Comparison of ENCODE assay signal across 14 mouse cellular contexts in genomic region chr12:98268441-98269369, GRCm38 (mm10). TPM values are rescaled to one million over a fixed set of nuclear protein-coding genes. Genes with fewer than 3 reads are reported as not detected.
A peak's percentile ranks its signal among the peaks of the same experiment; 100 is the strongest.
DNase-seq lines count a peak whose midpoint lies in the region; ATAC-seq lines count a peak whose summit lies in the region.
"Had no signal": no experiment of that assay in that cellular context is flagged by ENCODE, and none has a peak within 500 bp of the region (broad histone marks: within the 10 kb centered on the region; RNA-seq: fewer than 3 reads in every experiment).

Gene Gpr65 (plus strand): TSS chr12:98268635.

- no peak within 1 kb of the TSS for H3K4me2 ChIP-seq in heart, embryonic 16.5 days (ENCODE audit: low read depth, low read length)
- no peak within 1 kb of the TSS for H3K4me2 ChIP-seq in kidney, embryonic 15.5 days

- H3K9me3 ChIP-seq in heart, embryonic 16.5 days (replicated peaks; ENCODE audit: control insufficient read depth, low read length): no peaks in the 10 kb centered on the region
- H3K9me3 ChIP-seq in kidney, embryonic 15.5 days (replicated peaks): no peaks in the 10 kb centered on the region
- H3K9me3 ChIP-seq: limb, embryonic 13.5 days; midbrain, embryonic 10.5 days had no signal

- H3K36me3 ChIP-seq in heart, embryonic 16.5 days (ENCODE audit: control insufficient read depth, insufficient read depth): no peaks in the 10 kb centered on the region
- no peaks in the 10 kb centered on the region for H3K36me3 ChIP-seq in kidney, embryonic 15.5 days
- H3K36me3 ChIP-seq: limb, embryonic 13.5 days; midbrain, embryonic 10.5 days had no signal

- DNase-seq in heart, adult 8-10 months (ENCODE audit: low spot score): no peak
- DNase-seq in B cell, adult 2 months: peak; percentile 48 to 49
- DNase-seq in right cerebral cortex, postnatal 14 days: no peak
- DNase-seq in heart, postnatal 25 days (ENCODE audit: low spot score): no peak
- DNase-seq: heart, postnatal 10 days; kidney, adult 11 months; right cerebral cortex, postnatal 25 days had no signal

- WGBS in heart, embryonic 16.5 days: 83% methylated on average over 13 of the region's 13 CpGs
- WGBS in kidney, embryonic 15.5 days: 88% methylated on average over 13 of the region's 13 CpGs

- H3K27ac ChIP-seq in heart, embryonic 16.5 days (ENCODE audit: low read length): no peak within 1 kb of the TSS; the same call in 1 of the 2 replicates
- H3K27ac ChIP-seq in kidney, embryonic 15.5 days: no peak within 1 kb of the TSS
- H3K27ac ChIP-seq: limb, embryonic 13.5 days; midbrain, embryonic 10.5 days had no signal

- intact Hi-C loops in heart, postnatal 25 days (cut with DNase I): no loop called here

- H3K9ac ChIP-seq in heart, embryonic 16.5 days (ENCODE audit: low read length): no peak within 1 kb of the TSS
- H3K9ac ChIP-seq in kidney, embryonic 15.5 days: no peak within 1 kb of the TSS
- H3K9ac ChIP-seq: limb, embryonic 13.5 days had no signal

- ATAC-seq in heart, embryonic 16.5 days (replicated peaks; ENCODE audit: extremely low read depth, insufficient read depth, low FRiP score): no peak
- ATAC-seq in common myeloid progenitor, adult 5-6 weeks (replicated peaks; ENCODE audit: low read depth, poor library complexity, severe bottlenecking): peak; percentile 34
- ATAC-seq in megakaryocyte progenitor cell, adult 5-6 weeks (replicated peaks; ENCODE audit: poor library complexity): peak; percentile 36
- ATAC-seq in kidney, embryonic 15.5 days (replicated peaks; ENCODE audit: low FRiP score): no peak

- H3K27me3 ChIP-seq in heart, embryonic 16.5 days (ENCODE audit: control insufficient read depth, insufficient read depth, low read length): no peaks in the 10 kb centered on the region
- peaks cover 5% of the 10 kb centered on the region; the same call in 1 of the 2 replicates for H3K27me3 ChIP-seq in kidney, embryonic 15.5 days
- H3K27me3 ChIP-seq: limb, embryonic 13.5 days had no signal

- no peaks in the 10 kb centered on the region for H3K4me1 ChIP-seq in heart, embryonic 16.5 days (ENCODE audit: control insufficient read depth, insufficient read depth, low read length)
- peaks cover 8% of the 10 kb centered on the region; the same call in 1 of the 2 replicates for H3K4me1 ChIP-seq in kidney, embryonic 15.5 days

- H3K4me3 ChIP-seq in heart, embryonic 16.5 days (ENCODE audit: low read length): peak within 1 kb of the TSS; percentile 15
- no peak within 1 kb of the TSS for H3K4me3 ChIP-seq in kidney, embryonic 15.5 days (replicated peaks)
- H3K4me3 ChIP-seq: limb, embryonic 13.5 days; midbrain, embryonic 10.5 days had no signal

RNA-seq across cellular contexts. Expression of gene Gpr65, which starts in this region (rescaled TPM):
- 2.5 and 3.9 TPM in 2 replicates for polyA plus RNA-seq in heart, embryonic 16.5 days (2015; fragmentation: Nextera tagmentation; extraction: Ambion mirVana)
- under 1 TPM; 0.28 to 0.43 (median 0.35) TPM for total RNA-seq in heart, adult 8-10 months (2022)
- total RNA-seq in common myeloid progenitor, adult 5-6 weeks (2017): 19.0 and 19.4 TPM in 2 replicates
- total RNA-seq in megakaryocyte progenitor cell, adult 5-6 weeks (2015): 35.7 and 36.4 TPM in 2 replicates
- total RNA-seq in megakaryocyte progenitor cell, adult 5-6 weeks (2017): 42.2 and 42.5 TPM in 2 replicates
- polyA plus RNA-seq in kidney, embryonic 15.5 days (2015; fragmentation: Nextera tagmentation; extraction: Ambion mirVana): 1.2 and 1.6 TPM in 2 replicates
- under 1 TPM; 0.68 to 0.73 TPM for total RNA-seq in heart, postnatal 25 days (2021)
- polyA plus RNA-seq: neural tube, embryonic 14.5 days had no signal

Comparison
In these comparisons a context has a peak if more than half of its experiments do, and no peak if none do; other contexts are left out.
1. RNA of gene Gpr65 (total RNA-seq): 35.7 to 42.5 TPM in megakaryocyte progenitor cell, adult 5-6 weeks and 19.0 to 19.4 TPM in common myeloid progenitor, adult 5-6 weeks; 0.68 to 0.73 TPM in heart, postnatal 25 days and 0.28 to 0.43 TPM in heart, adult 8-10 months; every median in the first group is over 10 times any median in the second.
2. ATAC-seq: peak in common myeloid progenitor, adult 5-6 weeks (single experiment) and megakaryocyte progenitor cell, adult 5-6 weeks (single experiment); none in heart, embryonic 16.5 days (single experiment) and kidney, embryonic 15.5 days (single experiment).
3. DNase-seq: peak in B cell, adult 2 months (2 of 2); none in heart, adult 8-10 months (single experiment), right cerebral cortex, postnatal 14 days (single experiment) and heart, postnatal 25 days (single experiment).